Mouse (Mus musculus): ENCODE measurements around the gene Nfatc3. TPM values are rescaled to one million over a fixed set of nuclear protein-coding genes. Genes with fewer than 3 reads are reported as not detected.

Nfatc3 gene
- polyA plus RNA-seq, 1 experiment from 2014 or later, result 3.4 TPM

Other genes starting within 250 kb of the Nfatc3 start
- gene Ranbp10, start 231.5 kb upstream of the Nfatc3 start, polyA plus RNA-seq (2014; fragmentation: Nextera tagmentation; extraction: Ambion mirVana), result 12.3 and 12.5 TPM in 2 replicates
- gene Tsnaxip1, start 231.1 kb upstream of the Nfatc3 start, polyA plus RNA-seq (2014; fragmentation: Nextera tagmentation; extraction: Ambion mirVana), result 0.24 and 0.32 TPM in 2 replicates
- 46.7 and 55.7 TPM in 2 replicates for gene Cenpt, start 205.6 kb upstream of the Nfatc3 start, polyA plus RNA-seq (2014; fragmentation: Nextera tagmentation; extraction: Ambion mirVana)
- 49.8 and 51.5 TPM in 2 replicates for gene Thap11, start 203.7 kb upstream of the Nfatc3 start, polyA plus RNA-seq (2014; fragmentation: Nextera tagmentation; extraction: Ambion mirVana)
- gene Nutf2, start 198.3 kb upstream of the Nfatc3 start, polyA plus RNA-seq (2014; fragmentation: Nextera tagmentation; extraction: Ambion mirVana), result 217 and 221 TPM in 2 replicates
- 47.8 and 49.2 TPM in 2 replicates for gene Edc4, start 178.0 kb upstream of the Nfatc3 start, polyA plus RNA-seq (2014; fragmentation: Nextera tagmentation; extraction: Ambion mirVana)
- gene Nrn1l, start 165.3 kb upstream of the Nfatc3 start, polyA plus RNA-seq (2014; fragmentation: Nextera tagmentation; extraction: Ambion mirVana), result 0.78 TPM in 1 of 2 replicates, not detected in the other
- 7.9 and 10.7 TPM in 2 replicates for gene Pskh1, start 158.4 kb upstream of the Nfatc3 start, polyA plus RNA-seq (2014; fragmentation: Nextera tagmentation; extraction: Ambion mirVana)
- 2.0 and 4.4 TPM in 2 replicates for gene Ctrl, start 125.0 kb upstream of the Nfatc3 start, polyA plus RNA-seq (2014; fragmentation: Nextera tagmentation; extraction: Ambion mirVana)
- gene Psmb10, start 120.4 kb upstream of the Nfatc3 start, polyA plus RNA-seq (2014; fragmentation: Nextera tagmentation; extraction: Ambion mirVana), result 50.7 and 67.8 TPM in 2 replicates
- gene Lcat, start 115.5 kb upstream of the Nfatc3 start, polyA plus RNA-seq (2014; fragmentation: Nextera tagmentation; extraction: Ambion mirVana), result 1.0 and 1.5 TPM in 2 replicates
- 3.7 and 5.2 TPM in 2 replicates for gene Slc12a4, start 92.7 kb upstream of the Nfatc3 start, polyA plus RNA-seq (2014; fragmentation: Nextera tagmentation; extraction: Ambion mirVana)
- not detected in 2 replicates for gene Dpep3, start 79.4 kb upstream of the Nfatc3 start, polyA plus RNA-seq (2014; fragmentation: Nextera tagmentation; extraction: Ambion mirVana)
- gene Dus2, start 67.5 kb upstream of the Nfatc3 start, polyA plus RNA-seq (2014; fragmentation: Nextera tagmentation; extraction: Ambion mirVana), result 23.1 and 23.2 TPM in 2 replicates
- not detected in 2 replicates for gene Dpep2nb, start 52.9 kb upstream of the Nfatc3 start, polyA plus RNA-seq (2014; fragmentation: Nextera tagmentation; extraction: Ambion mirVana)
- 17.7 and 21.1 TPM in 2 replicates for gene Ddx28, start 47.0 kb upstream of the Nfatc3 start, polyA plus RNA-seq (2014; fragmentation: Nextera tagmentation; extraction: Ambion mirVana)
- 0.25 TPM in 1 of 2 replicates, not detected in the other for gene Esrp2, start 78.1 kb downstream of the Nfatc3 start, polyA plus RNA-seq (2014; fragmentation: Nextera tagmentation; extraction: Ambion mirVana)
- 6.5 and 16.0 TPM in 2 replicates for gene Pla2g15, start 91.6 kb downstream of the Nfatc3 start, polyA plus RNA-seq (2014; fragmentation: Nextera tagmentation; extraction: Ambion mirVana)
- gene Slc7a6, start 110.0 kb downstream of the Nfatc3 start, polyA plus RNA-seq (2014; fragmentation: Nextera tagmentation; extraction: Ambion mirVana), result 76.1 and 77.8 TPM in 2 replicates
- gene Slc7a6os, start 152.1 kb downstream of the Nfatc3 start, polyA plus RNA-seq (2014; fragmentation: Nextera tagmentation; extraction: Ambion mirVana), result 32.3 and 32.9 TPM in 2 replicates
- 52.1 and 56.5 TPM in 2 replicates for gene Prmt7, start 152.1 kb downstream of the Nfatc3 start, polyA plus RNA-seq (2014; fragmentation: Nextera tagmentation; extraction: Ambion mirVana)